ENCODE assay signal across 9 mouse cellular contexts in the genomic region with DNA sequence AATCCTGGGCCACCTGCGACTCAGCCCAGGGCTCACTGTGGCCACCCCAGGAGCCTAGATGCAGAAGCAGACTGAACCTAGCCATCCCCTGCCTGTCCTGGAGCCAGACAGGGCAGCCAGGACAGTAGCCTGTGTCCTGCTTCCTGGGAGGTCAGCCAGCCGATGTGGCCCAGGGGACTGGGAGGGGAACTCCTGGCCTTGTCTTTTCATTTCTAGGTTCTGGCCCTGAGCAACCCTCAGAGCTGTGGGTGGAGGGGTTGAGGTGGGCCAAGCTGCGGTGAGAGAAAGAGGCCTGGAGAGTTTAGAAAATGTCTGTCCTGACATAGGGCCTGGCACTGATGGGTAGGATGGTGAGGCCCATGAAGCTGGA.
DNase-seq lines count a peak whose midpoint lies in the region; ATAC-seq and TF ChIP-seq lines count a peak whose summit lies in the region.
"Had no signal": no experiment of that assay in that cellular context is flagged by ENCODE, and none has a peak within 500 bp of the region (broad histone marks: within the 10 kb centered on the region; RNA-seq: fewer than 3 reads in every experiment).

No protein-coding gene starts in this region.

- no peak for ATAC-seq in forebrain, embryonic 13.5 days
- no peak for ATAC-seq in forebrain, postnatal 0 days
- no peak for ATAC-seq in monocyte, adult 5-6 weeks (replicated peaks; ENCODE audit: insufficient number of reproducible peaks, low FRiP score, low TSS enrichment, poor library complexity, severe bottlenecking)
- no peak for ATAC-seq in granulocyte monocyte progenitor cell, adult 5-6 weeks (replicated peaks; ENCODE audit: poor library complexity, severe bottlenecking)

- no peak for TF ChIP-seq POLR2A in thymus, adult 2 months (IDR thresholded peaks at IDR 0.05; ENCODE audit: control insufficient read depth, extremely low read depth, insufficient read depth, low read length, poor library complexity)

- WGBS in forebrain, embryonic 13.5 days, result 91% methylated on average over 3 of the region's 3 CpGs
- 75% methylated on average over 3 of the region's 3 CpGs for WGBS in forebrain, postnatal 0 days
- 80% methylated on average over 3 of the region's 3 CpGs for WGBS in thymus, adult 2 months

- H3K27me3 ChIP-seq in forebrain, embryonic 13.5 days, result no peaks in the 10 kb centered on the region
- no peaks in the 10 kb centered on the region for H3K27me3 ChIP-seq in forebrain, postnatal 0 days (ENCODE audit: insufficient read depth, low read length)
- H3K27me3 ChIP-seq in thymus, adult 2 months (ENCODE audit: control insufficient read depth, insufficient read depth, low read length), result no peaks in the 10 kb centered on the region

- no peak for TF ChIP-seq CTCF in forebrain, postnatal 0 days (IDR thresholded peaks at IDR 0.05; ENCODE audit: low read depth)
- TF ChIP-seq CTCF in thymus, adult 2 months (IDR thresholded peaks at IDR 0.05; ENCODE audit: borderline replicate concordance, control insufficient read depth, extremely low read depth, insufficient read depth, low read length, poor library complexity), result no peak

- no peak overlapping the region for H3K4me3 ChIP-seq in forebrain, embryonic 13.5 days
- H3K4me3 ChIP-seq in forebrain, postnatal 0 days (ENCODE audit: low read depth, low read length), result no peak overlapping the region
- no peak overlapping the region for H3K4me3 ChIP-seq in thymus, adult 2 months (ENCODE audit: control insufficient read depth, insufficient read depth, low read length)

- no peaks in the 10 kb centered on the region for H3K36me3 ChIP-seq in forebrain, embryonic 13.5 days (ENCODE audit: poor library complexity, severe bottlenecking)
- no peaks in the 10 kb centered on the region for H3K36me3 ChIP-seq in forebrain, postnatal 0 days (ENCODE audit: insufficient read depth)
- no peaks in the 10 kb centered on the region for H3K36me3 ChIP-seq in thymus, adult 2 months (ENCODE audit: control insufficient read depth, insufficient read depth, low read length)

- H3K27ac ChIP-seq in forebrain, embryonic 13.5 days, result peak overlapping the region; percentile 65; the same call in 1 of the 2 replicates
- no peak overlapping the region for H3K27ac ChIP-seq in forebrain, postnatal 0 days (ENCODE audit: low read depth, low read length)
- H3K27ac ChIP-seq in thymus, adult 2 months (ENCODE audit: control insufficient read depth, insufficient read depth, low read length), result peak overlapping the region; percentile 4; the same call in 1 of the 2 replicates

- H3K9ac ChIP-seq in forebrain, embryonic 13.5 days, result peak overlapping the region; percentile 27
- H3K9ac ChIP-seq in forebrain, postnatal 0 days, result no peak overlapping the region; the same call in 1 of the 2 replicates

- peaks cover 70% of the 10 kb centered on the region for H3K4me1 ChIP-seq in forebrain, embryonic 13.5 days
- H3K4me1 ChIP-seq in forebrain, postnatal 0 days (ENCODE audit: insufficient read depth), result 0 out of 2 replicates have a peak, but pooled peaks cover 11% of the 10 kb centered on the region
- H3K4me1 ChIP-seq in thymus, adult 2 months (replicated peaks; ENCODE audit: control insufficient read depth, insufficient read depth, low read length), result peaks cover 94% of the 10 kb centered on the region

- intact Hi-C loops in heart, postnatal 10 days (cut with DNase I), result no loop called here

- H3K4me2 ChIP-seq in forebrain, embryonic 13.5 days, result no peak overlapping the region
- H3K4me2 ChIP-seq in forebrain, postnatal 0 days (ENCODE audit: low read depth), result no peak overlapping the region

- no peaks in the 10 kb centered on the region for H3K9me3 ChIP-seq in forebrain, embryonic 13.5 days (replicated peaks)
- H3K9me3 ChIP-seq in forebrain, postnatal 0 days (ENCODE audit: low read length), result no peaks in the 10 kb centered on the region

- no peak for DNase-seq in forebrain, postnatal 0 days
- DNase-seq in thymus, adult 2 months, result no peak
- no peak for DNase-seq in thymus, adult 18-20 months
- DNase-seq in heart, postnatal 10 days, result peak; percentile 62 to 68
- no peak for DNase-seq in spleen, adult 12 weeks (ENCODE audit: low spot score)
- DNase-seq: B cell, adult 2 months had no signal

Comparison
In these comparisons a context has a peak if more than half of its experiments do, and no peak if none do; other contexts are left out.
1. DNase-seq: peak in heart, postnatal 10 days (2 of 2); none in forebrain, postnatal 0 days (single experiment), thymus, adult 2 months (single experiment), thymus, adult 18-20 months (0 of 2) and spleen, adult 12 weeks (single experiment).